Mouse (Mus musculus): ENCODE data around the gene Fto.

DNA sequence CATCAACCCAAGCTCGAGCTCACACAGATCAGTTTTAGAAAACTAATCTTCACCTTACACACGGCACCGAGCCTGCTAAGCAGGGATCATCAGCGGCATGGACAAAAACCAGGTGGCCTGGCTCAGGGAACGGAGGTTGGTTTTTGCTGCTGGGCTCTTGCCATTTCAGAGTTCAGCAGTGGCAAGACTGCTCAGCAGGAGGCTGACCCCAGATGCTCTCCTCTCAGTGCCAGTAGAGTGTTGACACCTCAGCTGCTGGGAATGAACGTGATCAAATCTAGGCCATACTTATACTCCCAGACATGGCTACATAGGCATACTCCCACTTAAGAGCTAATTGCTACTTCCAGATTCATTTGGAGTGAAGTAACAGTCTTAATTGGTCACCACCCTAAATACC lies 245.1 kb downstream of the Fto start:
- no peak for TF ChIP-seq POLR2A (IDR thresholded peaks at IDR 0.05; ENCODE audit: borderline replicate concordance, extremely low read depth, insufficient read depth, insufficient read length, poor library complexity, severe bottlenecking)
- TF ChIP-seq CTCF (IDR thresholded peaks at IDR 0.05; ENCODE audit: borderline replicate concordance, extremely low read depth, insufficient read depth, insufficient read length) = no peak

Measured in brain, embryonic 14.5 days (tissue).